Mouse (Mus musculus): ENCODE data around the gene Dclre1c. TPM values are rescaled to one million over a fixed set of nuclear protein-coding genes. Genes with fewer than 3 reads are reported as not detected.
A peak's percentile ranks its signal among the peaks of the same experiment; 100 is the strongest.
"Not testable (repeated sequence)": the region's sequence is repeated elsewhere in the genome, so short reads cannot be mapped to it uniquely, and the experiment has no call there.

Gene Dclre1c
- polyA plus RNA-seq (2012; rRNA removed) (9.0 and 10.5 TPM in 2 replicates), polyA plus RNA-seq (2014; fragmentation: Nextera tagmentation; extraction: Ambion mirVana) (7.0 and 7.3 TPM in 2 replicates)

GRCm38 (mm10) chr2:3423841-3424578 lies at the start of gene Dclre1c:
Dclre1c (plus strand) TSS chr2:3424131.
- no peak for TF ChIP-seq POLR2A (IDR thresholded peaks at IDR 0.05; ENCODE audit: borderline replicate concordance, extremely low read depth, insufficient read depth, insufficient read length)
- no peak within 1 kb of the TSS for H3K27ac ChIP-seq (replicated peaks; ENCODE audit: low read depth, low read length)
- H3K9me3 ChIP-seq (ENCODE audit: control insufficient read depth, low read length) = no peaks in the 10 kb centered on the region
- DNase-seq (ENCODE audit: low spot score) (peak; percentile 94), ATAC-seq (ENCODE audit: low FRiP score, low read depth) (peak; percentile 98)
- WGBS = 1% methylated on average over 29 of the region's 29 CpGs
- H3K9ac ChIP-seq (ENCODE audit: low read depth, low read length, severe bottlenecking) = peak within 1 kb of the TSS; percentile 53
- H3K4me3 ChIP-seq (replicated peaks; ENCODE audit: low read length) = peak within 1 kb of the TSS; percentile 63
- peak within 1 kb of the TSS; percentile 97 for H3K4me2 ChIP-seq (replicated peaks; ENCODE audit: low read depth, low read length, severe bottlenecking)
- peaks cover 6% of the 10 kb centered on the region; the same call in 1 of the 2 replicates for H3K4me1 ChIP-seq (ENCODE audit: control insufficient read depth, insufficient read depth, low read length)
- H3K27me3 ChIP-seq (ENCODE audit: control insufficient read depth, insufficient read depth, low read length) = no peaks in the 10 kb centered on the region
- no peaks in the 10 kb centered on the region for H3K36me3 ChIP-seq (ENCODE audit: control insufficient read depth, insufficient read depth, low read length)

- H3K4me3 ChIP-seq (replicated peaks; ENCODE audit: low read length) = no peak overlapping the region
- no peak for TF ChIP-seq POLR2A (IDR thresholded peaks at IDR 0.05; ENCODE audit: borderline replicate concordance, extremely low read depth, insufficient read depth, insufficient read length)
- DNase-seq (ENCODE audit: low spot score) (no peak), ATAC-seq (ENCODE audit: low FRiP score, low read depth) (no peak)
- H3K27ac ChIP-seq (replicated peaks; ENCODE audit: low read depth, low read length) = no peak overlapping the region
- WGBS = 83% methylated on average over 6 of the region's 6 CpGs
- H3K9ac ChIP-seq (ENCODE audit: low read depth, low read length, severe bottlenecking) = no peak overlapping the region
- no peaks in the 10 kb centered on the region for H3K4me1 ChIP-seq (ENCODE audit: control insufficient read depth, insufficient read depth, low read length)
- H3K4me2 ChIP-seq (replicated peaks; ENCODE audit: low read depth, low read length, severe bottlenecking) = no peak overlapping the region
- H3K9me3 ChIP-seq (ENCODE audit: control insufficient read depth, low read length) = no peaks in the 10 kb centered on the region
- H3K27me3 ChIP-seq (ENCODE audit: control insufficient read depth, insufficient read depth, low read length) = no peaks in the 10 kb centered on the region
- no peaks in the 10 kb centered on the region for H3K36me3 ChIP-seq (ENCODE audit: control insufficient read depth, insufficient read depth, low read length)
Observed at GRCm38 (mm10) chr2:3387105-3387860, 36.6 kb upstream of the Dclre1c start.

GRCm38 (mm10) chr2:3391945-3392344 lies 32.0 kb upstream of the Dclre1c start:
- H3K4me1 ChIP-seq (ENCODE audit: control insufficient read depth, insufficient read depth, low read length) = no peaks in the 10 kb centered on the region
- 82% methylated on average over 2 of the region's 2 CpGs for WGBS
- no peak overlapping the region for H3K9ac ChIP-seq (ENCODE audit: low read depth, low read length, severe bottlenecking)
- no peaks in the 10 kb centered on the region for H3K36me3 ChIP-seq (ENCODE audit: control insufficient read depth, insufficient read depth, low read length)
- no peak overlapping the region for H3K4me3 ChIP-seq (replicated peaks; ENCODE audit: low read length)
- H3K27me3 ChIP-seq (ENCODE audit: control insufficient read depth, insufficient read depth, low read length) = no peaks in the 10 kb centered on the region
- TF ChIP-seq POLR2A (IDR thresholded peaks at IDR 0.05; ENCODE audit: borderline replicate concordance, extremely low read depth, insufficient read depth, insufficient read length) = no peak
- DNase-seq (ENCODE audit: low spot score) = no peak
- no peak for ATAC-seq (ENCODE audit: low FRiP score, low read depth)
- H3K4me2 ChIP-seq (replicated peaks; ENCODE audit: low read depth, low read length, severe bottlenecking) = no peak overlapping the region
- H3K9me3 ChIP-seq (ENCODE audit: control insufficient read depth, low read length) = no peaks in the 10 kb centered on the region
- no peak overlapping the region for H3K27ac ChIP-seq (replicated peaks; ENCODE audit: low read depth, low read length)

- 58% methylated on average over 10 of the region's 10 CpGs for WGBS
- H3K9ac ChIP-seq (ENCODE audit: low read depth, low read length, severe bottlenecking); H3K9me3 ChIP-seq (ENCODE audit: control insufficient read depth, low read length); H3K36me3 ChIP-seq (ENCODE audit: control insufficient read depth, insufficient read depth, low read length); H3K27ac ChIP-seq (replicated peaks; ENCODE audit: low read depth, low read length); H3K4me2 ChIP-seq (replicated peaks; ENCODE audit: low read depth, low read length, severe bottlenecking); H3K4me1 ChIP-seq (ENCODE audit: control insufficient read depth, insufficient read depth, low read length); DNase-seq (ENCODE audit: low spot score); ATAC-seq (ENCODE audit: low FRiP score, low read depth); H3K27me3 ChIP-seq (ENCODE audit: control insufficient read depth, insufficient read depth, low read length); H3K4me3 ChIP-seq (replicated peaks; ENCODE audit: low read length): not testable (repeated sequence)
Observed at GRCm38 (mm10) chr2:3397110-3397509, 26.8 kb upstream of the Dclre1c start, which contains the start of gene Olah. Olah (minus strand) TSS chr2:3397210.

GRCm38 (mm10) chr2:3405981-3406380 lies 17.9 kb upstream of the Dclre1c start:
- Histone ChIP-seq H3K36me3 (ENCODE audit: control insufficient read depth, insufficient read depth, low read length) (no peaks in the 10 kb centered on the region), H3K4me2 (replicated peaks; ENCODE audit: low read depth, low read length, severe bottlenecking) (no peak overlapping the region), H3K4me3 (replicated peaks; ENCODE audit: low read length) (no peak overlapping the region), H3K9ac (ENCODE audit: low read depth, low read length, severe bottlenecking) (no peak overlapping the region), H3K27me3 (ENCODE audit: control insufficient read depth, insufficient read depth, low read length) (no peaks in the 10 kb centered on the region), H3K27ac (replicated peaks; ENCODE audit: low read depth, low read length) (no peak overlapping the region), H3K9me3 (ENCODE audit: control insufficient read depth, low read length) (no peaks in the 10 kb centered on the region), H3K4me1 (ENCODE audit: control insufficient read depth, insufficient read depth, low read length) (no peaks in the 10 kb centered on the region)
- DNase-seq (ENCODE audit: low spot score) = no peak
- no peak for TF ChIP-seq POLR2A (IDR thresholded peaks at IDR 0.05; ENCODE audit: borderline replicate concordance, extremely low read depth, insufficient read depth, insufficient read length)
- WGBS = 86% methylated on average over 4 of the region's 4 CpGs
- no peak for ATAC-seq (ENCODE audit: low FRiP score, low read depth)

Measured in limb, embryonic 14.5 days (tissue).